Mouse (Mus musculus): ENCODE measurements around the gene Anpep. TPM values are rescaled to one million over a fixed set of nuclear protein-coding genes. Genes with fewer than 3 reads are reported as not detected.

The Anpep gene
- total and polyA plus RNA-seq, 3 experiments, result 7.6 to 77.2 (median 40.2) TPM

GRCm38 (mm10) chr7:79881901-79882300 is 21.0 kb upstream of the Anpep start:
- TF ChIP-seq MYC (IDR thresholded peaks at IDR 0.05; ENCODE audit: low read depth, low read length) (no peak), POLR2A (IDR thresholded peaks at IDR 0.05; ENCODE audit: control insufficient read depth in 1 of 2, insufficient read depth in 1 of 2, low read depth in 1 of 2, low read length in 2 of 2, poor library complexity in 1 of 2) (no peak), MAZ (IDR thresholded peaks at IDR 0.05; ENCODE audit: low read depth, low read length) (no peak), GABPA (IDR thresholded peaks at IDR 0.05; ENCODE audit: low read depth, low read length) (no peak), USF2 (IDR thresholded peaks at IDR 0.05; ENCODE audit: borderline replicate concordance in 1 of 2, insufficient read depth in 1 of 2, low read depth in 1 of 2, low read length in 2 of 2) (no peak), ZNF384 (IDR thresholded peaks at IDR 0.05; ENCODE audit: low read depth, low read length) (no peak), POLR2AphosphoS2 (IDR thresholded peaks at IDR 0.05; ENCODE audit: low read length) (no peak)
- Histone ChIP-seq H3K9ac (ENCODE audit: control insufficient read depth, low read depth, low read length, poor library complexity, severe bottlenecking) (no peak overlapping the region), H3K4me1 (ENCODE audit: control insufficient read depth in 1 of 2, insufficient read depth in 2 of 2, low read length in 2 of 2) (no peaks in the 10 kb centered on the region; a peak in 1 of 4 replicates), H3K79me2 (ENCODE audit: control insufficient read depth, insufficient read depth, low read length, poor library complexity) (no peaks in the 10 kb centered on the region), H3K36me3 (ENCODE audit: control insufficient read depth in 1 of 2, insufficient read depth in 2 of 2, low read length in 2 of 2) (no peaks in the 10 kb centered on the region), H3K4me3 (ENCODE audit: control insufficient read depth in 1 of 2, insufficient read depth in 1 of 2, low read depth in 2 of 2, low read length in 2 of 2) (no peak overlapping the region), H3K27ac (ENCODE audit: control insufficient read depth, low read depth, low read length) (no peak overlapping the region), H3K9me3 (replicated peaks; ENCODE audit: insufficient read depth, low read length) (no peaks in the 10 kb centered on the region), H3K27me3 (ENCODE audit: control insufficient read depth in 1 of 2, insufficient read depth in 2 of 2, low read length in 2 of 2) (no peaks in the 10 kb centered on the region)
- no peak for DNase-seq (ENCODE audit: low read depth, low spot score)

DNA sequence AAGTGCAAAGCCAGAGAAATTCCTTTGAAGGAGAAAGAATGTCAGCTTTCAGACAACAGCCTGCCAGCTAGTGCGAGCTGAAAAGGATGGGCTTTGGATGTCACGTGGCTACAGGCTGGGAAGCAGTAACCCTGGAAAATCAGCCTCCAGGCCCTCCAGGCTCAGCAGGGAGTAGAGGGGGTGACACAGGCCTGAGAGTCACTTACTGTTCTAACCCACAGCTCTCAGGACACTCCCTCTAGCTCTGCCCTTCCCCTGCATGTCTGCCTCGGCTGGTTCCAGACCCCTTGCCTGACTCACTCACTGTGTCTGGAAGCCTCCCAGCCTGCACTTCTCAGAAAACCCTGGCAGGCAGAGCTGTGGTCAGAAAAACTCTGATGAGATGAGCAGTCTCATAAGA is 20.1 kb upstream of the Anpep start:
- H3K9me3 ChIP-seq (replicated peaks; ENCODE audit: insufficient read depth, low read length), result no peaks in the 10 kb centered on the region
- H3K9ac ChIP-seq (ENCODE audit: control insufficient read depth, low read depth, low read length, poor library complexity, severe bottlenecking), result no peak overlapping the region

GRCm38 (mm10) chr7:79880033-79880432 is 19.2 kb upstream of the Anpep start:
- no peak overlapping the region for H3K27ac ChIP-seq (ENCODE audit: control insufficient read depth, low read depth, low read length)
- DNase-seq (ENCODE audit: low read depth, low spot score), result no peak

More for the DNA sequence above, 20.1 kb upstream of the Anpep start:
- no peak for DNase-seq (ENCODE audit: low read depth, low spot score)
- H3K27me3 ChIP-seq (ENCODE audit: control insufficient read depth in 1 of 2, insufficient read depth in 2 of 2, low read length in 2 of 2), result no peaks in the 10 kb centered on the region
- no peaks in the 10 kb centered on the region for H3K79me2 ChIP-seq (ENCODE audit: control insufficient read depth, insufficient read depth, low read length, poor library complexity)
- TF ChIP-seq TBP (IDR thresholded peaks at IDR 0.05; ENCODE audit: low read depth, low read length) (no peak), SMC3 (IDR thresholded peaks at IDR 0.05; ENCODE audit: low read depth, low read length) (no peak), GABPA (IDR thresholded peaks at IDR 0.05; ENCODE audit: low read depth, low read length) (no peak), ETS1 (IDR thresholded peaks at IDR 0.05; ENCODE audit: low read depth, low read length) (no peak), E2F4 (IDR thresholded peaks at IDR 0.05; ENCODE audit: borderline replicate concordance, low read depth, low read length) (no peak), JUND (IDR thresholded peaks at IDR 0.05; ENCODE audit: low read depth, low read length) (no peak), HCFC1 (IDR thresholded peaks at IDR 0.05; ENCODE audit: low read depth, low read length) (no peak)
- no peak overlapping the region for H3K4me3 ChIP-seq (ENCODE audit: control insufficient read depth in 1 of 2, insufficient read depth in 1 of 2, low read depth in 2 of 2, low read length in 2 of 2)
- no peaks in the 10 kb centered on the region; a peak in 1 of 4 replicates for H3K4me1 ChIP-seq (ENCODE audit: control insufficient read depth in 1 of 2, insufficient read depth in 2 of 2, low read length in 2 of 2)
- H3K36me3 ChIP-seq (ENCODE audit: control insufficient read depth in 1 of 2, insufficient read depth in 2 of 2, low read length in 2 of 2), result no peaks in the 10 kb centered on the region
- no peak overlapping the region for H3K27ac ChIP-seq (ENCODE audit: control insufficient read depth, low read depth, low read length)

More at GRCm38 (mm10) chr7:79880033-79880432, 19.2 kb upstream of the Anpep start:
- Histone ChIP-seq H3K27me3 (ENCODE audit: control insufficient read depth in 1 of 2, insufficient read depth in 2 of 2, low read length in 2 of 2) (no peaks in the 10 kb centered on the region), H3K9me3 (replicated peaks; ENCODE audit: insufficient read depth, low read length) (no peaks in the 10 kb centered on the region), H3K36me3 (ENCODE audit: control insufficient read depth in 1 of 2, insufficient read depth in 2 of 2, low read length in 2 of 2) (no peaks in the 10 kb centered on the region), H3K9ac (ENCODE audit: control insufficient read depth, low read depth, low read length, poor library complexity, severe bottlenecking) (no peak overlapping the region), H3K4me1 (ENCODE audit: control insufficient read depth in 1 of 2, insufficient read depth in 2 of 2, low read length in 2 of 2) (no peaks in the 10 kb centered on the region; a peak in 1 of 4 replicates), H3K4me3 (ENCODE audit: control insufficient read depth in 1 of 2, insufficient read depth in 1 of 2, low read depth in 2 of 2, low read length in 2 of 2) (no peak overlapping the region), H3K79me2 (ENCODE audit: control insufficient read depth, insufficient read depth, low read length, poor library complexity) (no peaks in the 10 kb centered on the region)
- no peak for TF ChIP-seq E2F4 (IDR thresholded peaks at IDR 0.05; ENCODE audit: borderline replicate concordance, low read depth, low read length)
- TF ChIP-seq CTCF (IDR thresholded peaks at IDR 0.05 in 2 of 3, conservative IDR thresholded peaks at IDR 0.05 in 1 of 3; ENCODE audit: control insufficient read depth in 1 of 3, insufficient read depth in 1 of 3, low read depth in 2 of 3, low read length in 3 of 3, poor library complexity in 1 of 3, severe bottlenecking in 1 of 3), result no peak
- no peak for TF ChIP-seq TBP (IDR thresholded peaks at IDR 0.05; ENCODE audit: low read depth, low read length)
- no peak for TF ChIP-seq ETS1 (IDR thresholded peaks at IDR 0.05; ENCODE audit: low read depth, low read length)
